Mouse (Mus musculus) limb, embryonic 15.5 days (tissue): ENCODE measurements around the gene Ptprh. TPM values are rescaled to one million over a fixed set of nuclear protein-coding genes. Genes with fewer than 3 reads are reported as not detected.
A peak's percentile ranks its signal among the peaks of the same experiment; 100 is the strongest.

Source experiments
- ATAC-seq: fragments of 200-750 bp; cut with Nextera tagmentation; 2 replicates; pipeline ENCODE4 v1.8.0; 2017; ENCODE audit warnings: low read depth, moderate TSS enrichment; ENCODE audit not compliant: insufficient number of reproducible peaks, low FRiP score, low TSS enrichment
- H3K27ac ChIP-seq: fragments of 300-500 bp; sonication (generic); 2 replicates; pipeline ENCODE4 v1.5.1; 2015; ENCODE audit warnings: moderate library complexity, mild to moderate bottlenecking, inconsistent platforms
- H3K27me3 ChIP-seq: fragments of 300-500 bp; sonication (generic); 2 replicates; pipeline ENCODE4 v1.6.1; 2015; ENCODE audit warnings: inconsistent platforms
- H3K36me3 ChIP-seq: fragments of 300-500 bp; sonication (generic); 2 replicates; pipeline ENCODE4 v1.6.1; 2015; ENCODE audit warnings: inconsistent platforms
- H3K4me1 ChIP-seq: fragments of 300-500 bp; sonication (generic); 2 replicates; pipeline ENCODE4 v1.6.1; 2015; ENCODE audit warnings: inconsistent platforms
- H3K4me2 ChIP-seq: fragments of 300-500 bp; sonication (generic); 2 replicates; pipeline ENCODE4 v1.6.1; 2015; ENCODE audit warnings: mild to moderate bottlenecking, inconsistent platforms
- H3K4me3 ChIP-seq: fragments of 300-500 bp; sonication (generic); 2 replicates; pipeline ENCODE4 v1.5.1; 2015; ENCODE audit warnings: mild to moderate bottlenecking, inconsistent platforms
- H3K9ac ChIP-seq: fragments of 300-500 bp; sonication (generic); 2 replicates; pipeline ENCODE4 v1.6.1; 2015; ENCODE audit warnings: inconsistent platforms
- H3K9me3 ChIP-seq: fragments of 300-500 bp; sonication (generic); 2 replicates; pipeline ENCODE4 v1.6.1; 2016; ENCODE audit warnings: inconsistent platforms
- WGBS: fragments of 180-500 bp; shearing (Covaris S2); methylation state at CpG from one replicate; pipeline ENCODE4 v1.1.7; 2015; 5-methylcytosine and 5-hydroxymethylcytosine counted together
- microRNA-seq: library from miRNA; unstranded; fragments of <30 nt; microRNA quantifications from one replicate; pipeline ENCODE4, GENCODE M21; 2016
- polyA plus RNA-seq: library from polyadenylated mRNA; unstranded; fragments of >200 nt; fragmentation: Nextera tagmentation; extraction: Ambion mirVana; gene quantifications from 2 replicates; pipeline ENCODE4 v1.2.1, GENCODE M21; 2015

Ptprh gene
- polyA plus RNA-seq, 1 experiment from 2014 or later, result not detected

DNA sequence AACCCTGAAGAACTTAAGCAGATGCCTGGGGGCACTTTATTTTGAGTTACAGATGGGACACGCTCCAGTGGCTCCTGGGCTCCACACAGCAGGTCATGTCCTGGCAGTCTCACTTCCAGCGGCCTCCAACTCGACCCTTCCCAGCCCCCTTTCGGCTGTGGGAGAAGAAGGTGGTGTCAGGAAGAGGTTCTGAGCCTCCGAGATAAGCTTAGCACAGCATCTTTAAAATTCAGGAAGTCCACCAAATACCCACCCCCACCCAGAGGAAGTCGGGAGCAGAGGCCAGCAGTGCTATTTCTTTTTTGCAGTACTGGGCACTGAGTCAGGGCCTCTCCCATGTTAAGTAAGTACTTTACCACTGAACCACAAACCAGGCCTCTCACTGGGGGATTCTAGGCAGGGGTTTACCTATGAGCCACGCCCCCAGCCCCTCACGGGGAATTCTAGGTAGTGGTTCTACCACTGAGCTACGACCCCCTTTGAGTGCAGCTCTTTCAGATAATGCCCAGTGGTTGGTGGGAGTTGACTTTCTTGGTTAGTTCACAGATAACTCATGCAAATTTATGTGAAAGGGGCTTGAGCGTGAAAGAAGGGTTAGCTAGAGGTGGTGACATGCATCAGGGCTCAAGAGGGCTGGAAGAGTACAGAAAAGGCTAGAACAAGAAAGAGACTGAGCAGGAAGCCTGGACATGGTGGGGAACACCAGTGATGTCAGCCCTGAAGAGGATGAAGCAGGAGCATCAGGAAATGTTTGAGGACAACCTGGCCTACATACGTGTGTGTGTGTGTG, 99.0 kb downstream of the Ptprh start:
- no peaks in the 10 kb centered on the region for H3K27me3 ChIP-seq
- no peak overlapping the region for H3K4me2 ChIP-seq
- no peak overlapping the region for H3K4me3 ChIP-seq
- no peak for ATAC-seq
- H3K9ac ChIP-seq, result no peak overlapping the region
- peaks cover 15% of the 10 kb centered on the region for H3K4me1 ChIP-seq
- no peaks in the 10 kb centered on the region for H3K36me3 ChIP-seq
- WGBS, result 64% methylated on average over 11 of the region's 11 CpGs
- no peak overlapping the region for H3K27ac ChIP-seq
- no peaks in the 10 kb centered on the region for H3K9me3 ChIP-seq

- Histone ChIP-seq H3K4me3 (no peak overlapping the region), H3K27ac (no peak overlapping the region), H3K4me1 (peaks cover 20% of the 10 kb centered on the region), H3K9me3 (no peaks in the 10 kb centered on the region), H3K27me3 (no peaks in the 10 kb centered on the region), H3K36me3 (0 out of 2 replicates have a peak, but pooled peaks cover 2% of the 10 kb centered on the region), H3K4me2 (no peak overlapping the region), H3K9ac (no peak overlapping the region)
- 84% methylated on average over 5 of the region's 5 CpGs for WGBS
- ATAC-seq, result no peak
Measured at GRCm38 (mm10) chr7:4503858-4504257, 100.0 kb downstream of the Ptprh start.

GRCm38 (mm10) chr7:4503100-4503499, 100.7 kb downstream of the Ptprh start:
- WGBS, result 80% methylated on average over 4 of the region's 4 CpGs
- H3K9me3 ChIP-seq, result no peaks in the 10 kb centered on the region
- no peak overlapping the region for H3K4me2 ChIP-seq

DNA sequence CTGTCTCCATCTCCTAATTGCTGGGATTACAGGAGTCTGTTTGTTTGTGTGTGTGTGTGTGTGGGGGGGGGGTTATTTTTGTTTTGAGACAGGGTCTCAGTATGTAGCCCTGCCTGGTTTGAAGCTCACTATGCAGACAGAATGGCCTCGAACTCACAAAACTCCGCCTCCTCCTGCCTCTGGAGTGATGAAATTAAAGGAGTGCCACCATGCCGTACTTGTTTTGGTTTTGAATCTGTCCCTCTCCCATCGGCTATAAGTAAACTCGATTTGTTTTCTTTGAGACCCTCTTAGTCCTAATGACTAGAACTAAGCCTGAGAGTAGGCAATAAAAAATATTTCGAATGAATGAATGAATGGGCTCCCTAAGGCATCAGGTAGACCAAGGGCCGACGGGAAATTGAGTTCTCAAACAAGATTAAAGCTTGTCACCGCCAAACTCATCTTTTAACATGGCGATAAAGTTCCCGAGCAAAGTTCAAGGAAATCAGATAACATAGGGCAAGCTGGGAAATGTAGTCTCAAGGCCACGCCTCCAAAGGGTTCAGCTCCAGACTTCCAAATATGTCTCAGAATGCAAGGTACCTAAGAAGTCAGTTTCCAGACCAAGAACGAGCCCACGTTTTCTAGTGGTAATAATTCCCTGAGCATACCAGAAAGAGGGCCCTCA, 101.3 kb downstream of the Ptprh start:
- H3K4me1 ChIP-seq, result peaks cover 29% of the 10 kb centered on the region
- no peaks in the 10 kb centered on the region for H3K27me3 ChIP-seq
- ATAC-seq, result no peak
- H3K9ac ChIP-seq, result no peak overlapping the region
- H3K4me3 ChIP-seq, result peak overlapping the region; percentile 88
- peak overlapping the region; percentile 50 for H3K27ac ChIP-seq
- WGBS, result 9% methylated on average over 14 of the region's 14 CpGs
- H3K9me3 ChIP-seq, result no peaks in the 10 kb centered on the region
- peak overlapping the region; percentile 67 for H3K4me2 ChIP-seq
- 0 out of 2 replicates have a peak, but pooled peaks cover 2% of the 10 kb centered on the region for H3K36me3 ChIP-seq

More at GRCm38 (mm10) chr7:4503100-4503499, 100.7 kb downstream of the Ptprh start:
- ATAC-seq, result no peak
- no peak overlapping the region for H3K9ac ChIP-seq
- no peaks in the 10 kb centered on the region for H3K27me3 ChIP-seq
- peak overlapping the region; percentile 50; the same call in 1 of the 2 replicates for H3K27ac ChIP-seq
- H3K4me1 ChIP-seq, result peaks cover 27% of the 10 kb centered on the region
- 0 out of 2 replicates have a peak, but pooled peaks cover 2% of the 10 kb centered on the region for H3K36me3 ChIP-seq
- no peak overlapping the region for H3K4me3 ChIP-seq

DNA sequence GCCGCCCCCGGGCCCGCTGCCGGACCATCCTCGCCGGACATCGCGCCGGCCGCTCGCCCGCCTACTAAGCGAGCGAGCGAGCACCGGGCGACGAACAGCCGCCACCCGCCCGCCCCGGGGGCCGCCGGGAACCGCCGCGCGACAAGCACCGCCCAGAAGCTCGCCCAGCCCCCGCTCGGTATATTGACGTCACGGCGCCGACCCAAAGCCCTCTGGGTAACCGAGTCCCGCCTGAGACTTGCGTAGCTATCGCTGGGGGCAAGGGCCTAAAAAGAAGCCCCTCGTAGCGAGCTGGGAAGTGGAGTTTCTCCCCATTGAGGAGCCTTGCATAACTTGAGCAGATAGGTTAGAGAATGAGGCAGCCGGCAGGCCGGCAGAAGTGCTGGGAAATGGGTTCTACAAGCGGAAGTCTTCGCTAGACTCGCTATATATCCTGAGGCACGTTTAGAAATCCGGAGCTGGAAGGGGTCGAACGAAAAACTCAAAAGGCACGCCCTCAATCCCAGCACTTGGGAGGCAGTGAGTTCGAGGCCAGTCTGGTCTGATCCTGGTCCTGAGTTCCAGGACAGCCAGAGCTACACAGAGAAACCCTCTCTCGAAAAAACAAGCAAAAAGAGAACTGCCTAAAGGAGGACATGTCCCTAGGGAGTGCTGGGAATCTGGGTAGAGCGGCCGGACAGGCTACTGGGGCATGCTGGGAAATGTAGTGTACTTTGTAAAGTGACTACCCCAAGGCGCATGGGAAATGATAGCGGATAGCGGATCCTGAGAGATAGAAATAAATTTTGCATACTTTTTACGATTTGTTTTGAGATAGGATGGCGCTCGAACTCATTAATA, 102.1 kb downstream of the Ptprh start, which contains the start of gene Ppp1r12c:
Gene Ppp1r12c, minus strand, starts transcription at position 123 of the 840 bp plus-strand sequence.
- H3K4me2 ChIP-seq, result peak within 1 kb of the TSS; percentile 67
- under 1% methylated on average over 61 of the region's 62 CpGs for WGBS
- peak within 1 kb of the TSS; percentile 88 for H3K4me3 ChIP-seq
- H3K27ac ChIP-seq, result peak within 1 kb of the TSS; percentile 88
- peak within 1 kb of the TSS; percentile 86 for H3K9ac ChIP-seq
- H3K9me3 ChIP-seq, result no peaks in the 10 kb centered on the region
- peaks cover 8% of the 10 kb centered on the region; the same call in 1 of the 2 replicates for H3K36me3 ChIP-seq
- peak; percentile 88 for ATAC-seq
- H3K4me1 ChIP-seq, result peaks cover 29% of the 10 kb centered on the region
- no peaks in the 10 kb centered on the region for H3K27me3 ChIP-seq

DNA sequence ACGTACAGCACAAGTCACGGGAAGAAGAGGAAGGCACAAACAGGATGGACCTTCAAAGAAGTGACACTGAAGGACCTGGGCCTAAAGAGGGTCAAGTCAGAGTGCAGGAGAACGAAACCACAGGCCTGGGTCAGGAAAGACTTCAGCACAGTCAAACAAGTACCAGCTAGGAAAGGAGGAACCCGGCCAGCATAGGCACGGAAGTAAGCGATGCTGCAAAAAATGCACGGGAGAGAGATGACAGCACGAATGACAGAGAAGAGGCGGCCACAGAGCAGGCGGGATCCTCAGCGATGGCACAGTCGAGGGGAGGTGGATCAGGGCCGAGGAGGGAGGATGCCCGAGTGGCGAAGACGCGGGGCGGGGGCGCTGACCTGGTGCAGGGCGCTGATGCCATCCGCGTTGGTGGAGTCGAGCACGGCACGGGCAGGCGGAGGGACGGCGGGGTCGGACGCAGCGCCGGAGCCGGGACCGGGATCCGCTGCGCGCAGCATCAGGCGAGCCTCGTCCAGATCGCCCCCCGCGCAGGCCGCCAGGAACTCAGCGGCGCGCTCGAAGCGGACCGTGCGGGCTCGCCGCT, 102.9 kb downstream of the Ptprh start:
- Histone ChIP-seq H3K4me1 (peaks cover 29% of the 10 kb centered on the region), H3K4me2 (peak overlapping the region; percentile 67), H3K27ac (peak overlapping the region; percentile 88), H3K9me3 (no peaks in the 10 kb centered on the region), H3K9ac (peak overlapping the region; percentile 86), H3K27me3 (no peaks in the 10 kb centered on the region), H3K36me3 (peaks cover 16% of the 10 kb centered on the region; the same call in 1 of the 2 replicates), H3K4me3 (peak overlapping the region; percentile 88)
- under 1% methylated on average over 51 of the region's 52 CpGs for WGBS
- ATAC-seq, result 0 out of 2 replicates have a peak, but pooled peaks have one; percentile 12

DNA sequence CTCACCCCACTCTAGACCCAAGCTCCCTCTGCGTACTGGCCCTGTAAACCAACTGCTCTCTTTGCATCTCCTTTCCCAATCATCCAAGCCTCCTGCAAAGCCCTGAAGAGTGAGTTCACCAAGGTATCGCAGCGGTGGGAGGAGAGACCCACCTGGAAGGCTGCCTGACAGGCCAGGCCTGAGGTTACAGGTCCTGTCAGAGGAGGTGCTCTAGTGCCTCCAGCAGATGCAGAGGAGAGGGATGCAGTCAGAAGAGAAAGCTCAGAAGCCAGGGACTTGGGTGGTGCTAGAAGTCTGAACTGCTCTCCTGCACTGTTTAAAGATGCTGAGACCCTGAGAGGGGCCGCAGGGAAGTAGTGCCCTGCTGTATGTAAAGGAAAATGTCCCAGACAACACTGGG, 104.8 kb downstream of the Ptprh start:
- H3K4me3 ChIP-seq, result peak overlapping the region; percentile 5; the same call in 1 of the 2 replicates
- no peak for ATAC-seq
- H3K4me1 ChIP-seq, result peaks cover 29% of the 10 kb centered on the region
- H3K9ac ChIP-seq, result 0 out of 2 replicates have a peak overlapping the region, but pooled peaks have one; percentile 10
- H3K9me3 ChIP-seq, result no peaks in the 10 kb centered on the region
- no peaks in the 10 kb centered on the region for H3K27me3 ChIP-seq
- peak overlapping the region; percentile 67; the same call in 1 of the 2 replicates for H3K4me2 ChIP-seq
- peak overlapping the region; percentile 48 for H3K27ac ChIP-seq
- WGBS, result 86% methylated on average over 4 of the region's 4 CpGs
- peaks cover 28% of the 10 kb centered on the region for H3K36me3 ChIP-seq

Small RNA genes within 50 kb of the gene (microRNA-seq; reads per million reads assigned to microRNA genes)
- not detected for gene Gm23577

Other genes starting within 250 kb of the Ptprh start
- 0.12 TPM in 1 of 2 replicates, not detected in the other for gene Gp6, start 206.3 kb downstream of the Ptprh start, polyA plus RNA-seq
- 25.4 and 25.6 TPM in 2 replicates for gene Rdh13, start 158.4 kb downstream of the Ptprh start, polyA plus RNA-seq
- 11.4 and 13.4 TPM in 2 replicates for gene Eps8l1, start 143.4 kb downstream of the Ptprh start, polyA plus RNA-seq
- 35.9 and 46.8 TPM in 2 replicates for gene Ppp1r12c, start 102.4 kb downstream of the Ptprh start, polyA plus RNA-seq
- 229 and 541 TPM in 2 replicates for gene Tnnt1, start 87.7 kb downstream of the Ptprh start, polyA plus RNA-seq
- gene Tnni3, start 79.8 kb downstream of the Ptprh start, polyA plus RNA-seq, result 4.7 and 5.2 TPM in 2 replicates
- 1.8 and 3.0 TPM in 2 replicates for gene Dnaaf3, start 71.6 kb downstream of the Ptprh start, polyA plus RNA-seq
- gene Syt5, start 56.5 kb downstream of the Ptprh start, polyA plus RNA-seq, result 3.8 and 4.7 TPM in 2 replicates
- gene Tmem86b, start 27.4 kb upstream of the Ptprh start, polyA plus RNA-seq, result 0.52 and 0.99 TPM in 2 replicates
- gene Ppp6r1, start 55.0 kb upstream of the Ptprh start, polyA plus RNA-seq, result 6.4 and 7.0 TPM in 2 replicates
- gene Hspbp1, start 81.0 kb upstream of the Ptprh start, polyA plus RNA-seq, result 81.3 and 85.8 TPM in 2 replicates
- 1.00 and 1.2 TPM in 2 replicates for gene Brsk1, start 86.6 kb upstream of the Ptprh start, polyA plus RNA-seq
- 0.22 and 0.29 TPM in 2 replicates for gene Tmem150b, start 121.2 kb upstream of the Ptprh start, polyA plus RNA-seq
- 46.2 and 50.0 TPM in 2 replicates for gene Kmt5c, start 136.1 kb upstream of the Ptprh start, polyA plus RNA-seq
- gene Cox6b2, start 149.1 kb upstream of the Ptprh start, polyA plus RNA-seq, result 44.4 and 51.0 TPM in 2 replicates
- gene Fam71e2, start 167.3 kb upstream of the Ptprh start, polyA plus RNA-seq, result not detected in 2 replicates
- 0.49 and 0.63 TPM in 2 replicates for gene Il11, start 178.8 kb upstream of the Ptprh start, polyA plus RNA-seq
- 0.38 and 0.68 TPM in 2 replicates for gene Tmem190, start 178.9 kb upstream of the Ptprh start, polyA plus RNA-seq
- gene Tmem238, start 185.6 kb upstream of the Ptprh start, polyA plus RNA-seq, result 14.1 and 15.7 TPM in 2 replicates
- gene Rpl28, start 188.8 kb upstream of the Ptprh start, polyA plus RNA-seq, result 298 and 362 TPM in 2 replicates
- 270 and 282 TPM in 2 replicates for gene Ube2s, start 208.5 kb upstream of the Ptprh start, polyA plus RNA-seq
- 0.32 and 0.46 TPM in 2 replicates for gene Shisa7, start 240.7 kb upstream of the Ptprh start, polyA plus RNA-seq